Mouse (Mus musculus) C2C12 (cell line): Measurements from ENCODE around the gene Dmap1.

Source experiments
- CEBPB ChIP-seq: IDR thresholded peaks from one replicate; pipeline ENCODE4 v1.6.1; 2011; ENCODE audit warnings: low read depth, mild to moderate bottlenecking, control low read depth, moderate library complexity
- CTCF ChIP-seq: IDR thresholded peaks from one replicate; pipeline ENCODE4 v1.5.1; 2011; ENCODE audit not compliant: control insufficient read depth, insufficient read depth, insufficient read length
- MAX ChIP-seq: IDR thresholded peaks from one replicate; pipeline ENCODE4 v1.6.1; 2011; ENCODE audit warnings: mild to moderate bottlenecking, control low read depth
- USF1 ChIP-seq: IDR thresholded peaks from one replicate; pipeline ENCODE4 v1.6.1; 2011; ENCODE audit warnings: low read depth, mild to moderate bottlenecking, control low read depth, moderate library complexity

GRCm38 (mm10) chr4:117646926-117647755, 34.9 kb downstream of the Dmap1 start:
- TF ChIP-seq CTCF (no peak), CEBPB (no peak), MAX (no peak), USF1 (no peak)
